Mouse (Mus musculus): ENCODE data around the gene Actrt1. TPM values are rescaled to one million over a fixed set of nuclear protein-coding genes. Genes with fewer than 3 reads are reported as not detected.

Gene Actrt1
- not detected for total RNA-seq (2022)

- DNase-seq (ENCODE audit: low spot score in 2 of 2): no peak
Observed at GRCm38 (mm10) chrX:46328707-46329106, at the start of gene Actrt1. TSS of gene Actrt1 (plus strand) at chrX:46329007.

GRCm38 (mm10) chrX:46331463-46332115, 2.8 kb downstream of the Actrt1 start:
- no peak for DNase-seq (ENCODE audit: low spot score in 2 of 2)

All from gastrocnemius, adult 8-10 months (tissue).